Mouse (Mus musculus): ENCODE measurements at regions not wholly inside any gene's neighbourhood (a gene's known extent, or its start where the extent isn't known, plus 50 kb on each side); places are given as distances from the start of the nearest gene placed in this dataset.

GRCm38 (mm10) chr4:125195901-125196435, 68.3 kb upstream of the Zc3h12a start:
- no peak for TF ChIP-seq CTCF (IDR thresholded peaks at IDR 0.05; ENCODE audit: extremely low read depth, insufficient read depth, insufficient read length, insufficient replicate concordance)
- no peak for TF ChIP-seq POLR2A (IDR thresholded peaks at IDR 0.05; ENCODE audit: low read depth, low read length)

Measured in spleen, adult 2 months (tissue).